Mouse (Mus musculus) megakaryocyte, embryonic 14.5 days (primary cell): Measurements from ENCODE around the gene Adam22. TPM values are rescaled to one million over a fixed set of nuclear protein-coding genes. Genes with fewer than 3 reads are reported as not detected.

Experiments
- H3K27me3 ChIP-seq: replicated peaks from 2 replicates; pipeline ENCODE3; 2012; ENCODE audit warnings: inconsistent platforms
- H3K36me3 ChIP-seq: replicated peaks from 2 replicates; pipeline ENCODE3; 2012; ENCODE audit warnings: low read length, inconsistent platforms, mixed read lengths
- H3K4me1 ChIP-seq: 2 replicates; pipeline ENCODE4 v1.6.1; 2012; ENCODE audit warnings: inconsistent platforms
- H3K4me3 ChIP-seq: replicated peaks from 2 replicates; pipeline ENCODE3; 2012; ENCODE audit warnings: moderate library complexity, mild to moderate bottlenecking, inconsistent platforms
- H3K9me3 ChIP-seq: 2 replicates; pipeline ENCODE4 v1.6.1; 2012; ENCODE audit warnings: inconsistent platforms
- FLI1 ChIP-seq: IDR thresholded peaks from 2 replicates; pipeline ENCODE4 v1.6.1; 2012; ENCODE audit warnings: low read length, inconsistent platforms, mixed read lengths
- GATA1 ChIP-seq: IDR thresholded peaks from 3 replicates; pipeline ENCODE4 v1.6.1; 2012; ENCODE audit warnings: mixed read lengths, low read length, inconsistent platforms, borderline replicate concordance
- polyA plus RNA-seq: library from polyadenylated mRNA; stranded (reverse); fragments of >175 nt; gene quantifications from 2 replicates; pipeline ENCODE4 v1.2.3, GENCODE M21; 2012; ENCODE audit warnings: low replicate concordance; ENCODE audit not compliant: insufficient read depth

The Adam22 gene
- polyA plus RNA-seq, 1 experiment: 0.03 TPM

GRCm38 (mm10) chr5:8327645-8328269 lies 40.2 kb downstream of the Adam22 start:
- H3K36me3 ChIP-seq: no peaks in the 10 kb centered on the region
- H3K4me3 ChIP-seq: no peak overlapping the region
- no peaks in the 10 kb centered on the region for H3K27me3 ChIP-seq
- TF ChIP-seq FLI1 (no peak), GATA1 (no peak)
- H3K4me1 ChIP-seq: no peaks in the 10 kb centered on the region
- no peaks in the 10 kb centered on the region for H3K9me3 ChIP-seq

GRCm38 (mm10) chr5:8326671-8327070 lies 41.3 kb downstream of the Adam22 start:
- TF ChIP-seq GATA1: no peak
- TF ChIP-seq FLI1: no peak
- H3K36me3 ChIP-seq: no peaks in the 10 kb centered on the region
- no peaks in the 10 kb centered on the region for H3K9me3 ChIP-seq
- H3K4me1 ChIP-seq: no peaks in the 10 kb centered on the region
- no peak overlapping the region for H3K4me3 ChIP-seq
- H3K27me3 ChIP-seq: no peaks in the 10 kb centered on the region

DNA sequence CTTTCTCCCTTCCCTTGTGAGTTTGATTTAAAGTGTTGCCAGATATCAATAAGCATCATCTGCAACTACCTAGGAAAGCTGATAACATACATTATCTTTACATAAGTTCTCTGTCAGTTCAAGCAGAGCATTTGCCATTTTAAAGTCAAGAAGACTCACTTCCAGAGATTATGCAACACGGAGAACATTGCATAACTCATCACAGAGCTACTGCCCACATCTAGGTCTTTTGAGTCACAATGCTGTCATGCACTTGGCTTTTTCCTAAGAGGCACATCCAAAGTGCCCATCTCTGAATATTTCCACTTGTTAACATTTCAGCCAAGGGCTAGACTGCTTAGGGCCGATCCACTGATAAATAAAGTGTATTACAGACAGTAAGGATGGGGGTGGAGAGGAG lies 55.6 kb downstream of the Adam22 start:
- no peak for TF ChIP-seq GATA1
- Histone ChIP-seq H3K36me3 (no peaks in the 10 kb centered on the region), H3K9me3 (no peaks in the 10 kb centered on the region), H3K4me3 (no peak overlapping the region), H3K4me1 (no peaks in the 10 kb centered on the region), H3K27me3 (no peaks in the 10 kb centered on the region)

DNA sequence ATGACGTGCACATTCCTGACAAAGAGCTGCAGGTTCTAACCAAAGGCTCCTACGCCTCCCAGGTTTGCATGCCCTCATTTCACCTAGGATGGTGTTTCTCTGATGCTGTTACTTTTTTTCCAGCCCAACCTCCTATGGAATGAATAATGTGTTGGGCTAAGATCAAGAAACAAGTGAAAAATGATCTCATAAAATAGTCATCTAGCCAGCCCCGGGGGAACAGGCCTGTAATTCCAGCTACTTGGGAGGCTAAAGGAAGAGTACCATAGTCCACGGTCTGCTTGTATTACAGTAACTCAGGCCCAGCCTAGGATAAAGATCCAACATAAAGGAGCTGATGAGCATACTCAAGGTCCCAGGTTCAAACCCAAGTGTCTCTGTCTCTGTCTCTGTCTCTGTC lies 57.1 kb downstream of the Adam22 start:
- no peaks in the 10 kb centered on the region for H3K36me3 ChIP-seq
- no peaks in the 10 kb centered on the region for H3K9me3 ChIP-seq
- no peak for TF ChIP-seq GATA1
- TF ChIP-seq FLI1: no peak

DNA sequence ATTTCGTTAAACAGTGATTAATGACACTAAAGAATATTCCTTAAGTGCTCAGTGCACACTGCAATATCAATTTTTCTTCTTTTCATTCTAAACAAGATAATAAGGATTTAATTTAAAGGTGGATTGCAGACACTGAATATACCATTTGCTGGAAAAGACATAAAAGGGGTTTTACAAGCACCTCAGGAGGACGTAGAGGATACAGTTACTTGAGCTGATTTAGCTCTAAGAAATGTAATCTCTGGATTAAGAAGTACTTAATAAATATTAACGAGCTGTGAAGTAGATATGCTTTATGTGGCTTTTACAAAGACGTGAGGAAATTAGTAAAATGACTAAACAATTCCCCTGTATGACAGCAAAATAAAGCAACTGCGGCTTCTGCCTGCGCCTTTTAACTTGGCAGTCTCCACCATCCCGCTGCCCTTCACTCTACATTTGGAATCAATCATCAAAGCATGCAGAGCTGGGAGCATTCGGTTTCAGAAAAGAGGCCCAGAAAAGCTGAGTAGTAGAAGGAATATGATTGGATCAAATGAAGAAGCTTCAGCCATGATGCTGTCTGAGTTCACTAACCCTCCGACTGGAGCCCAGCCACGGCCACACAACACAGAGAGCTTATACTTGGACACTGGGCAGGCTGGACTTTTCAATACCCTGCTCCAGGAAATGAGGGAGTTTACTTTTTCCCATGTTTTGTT lies 70.1 kb downstream of the Adam22 start:
- H3K9me3 ChIP-seq: peaks cover 4% of the 10 kb centered on the region; the same call in 1 of the 2 replicates
- no peaks in the 10 kb centered on the region for H3K4me1 ChIP-seq
- H3K27me3 ChIP-seq: no peaks in the 10 kb centered on the region
- TF ChIP-seq FLI1: no peak
- no peak for TF ChIP-seq GATA1
- no peak overlapping the region for H3K4me3 ChIP-seq
- no peaks in the 10 kb centered on the region for H3K36me3 ChIP-seq

More for the DNA sequence above, 57.1 kb downstream of the Adam22 start:
- Histone ChIP-seq H3K4me3 (no peak overlapping the region), H3K4me1 (no peaks in the 10 kb centered on the region), H3K27me3 (no peaks in the 10 kb centered on the region)

GRCm38 (mm10) chr5:8293287-8293686 lies 74.7 kb downstream of the Adam22 start:
- Histone ChIP-seq H3K4me3 (no peak overlapping the region), H3K4me1 (no peaks in the 10 kb centered on the region), H3K27me3 (no peaks in the 10 kb centered on the region), H3K36me3 (no peaks in the 10 kb centered on the region), H3K9me3 (0 out of 2 replicates have a peak, but pooled peaks cover 4% of the 10 kb centered on the region)
- TF ChIP-seq FLI1 (no peak), GATA1 (no peak)

DNA sequence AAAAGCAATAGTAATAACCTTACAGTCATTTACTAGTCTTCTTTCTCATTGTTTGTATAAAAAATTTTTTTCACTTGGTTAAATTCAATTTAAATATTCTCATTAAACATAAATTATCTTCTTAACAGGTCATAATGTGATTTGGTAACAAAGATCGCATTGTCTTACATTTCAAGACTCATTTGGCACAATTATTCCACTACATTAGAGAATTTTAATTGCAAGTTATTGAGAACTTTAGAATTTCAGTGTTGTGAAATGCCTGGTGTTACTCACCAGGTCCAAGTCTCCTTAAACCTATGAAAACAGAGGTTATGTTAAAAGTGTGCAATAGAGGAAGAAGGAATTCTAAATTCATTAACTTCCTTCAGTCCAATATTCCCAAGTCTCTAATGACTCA lies 76.5 kb downstream of the Adam22 start:
- Histone ChIP-seq H3K36me3 (no peaks in the 10 kb centered on the region), H3K27me3 (no peaks in the 10 kb centered on the region), H3K4me3 (no peak overlapping the region), H3K9me3 (no peaks in the 10 kb centered on the region), H3K4me1 (no peaks in the 10 kb centered on the region)
- TF ChIP-seq FLI1 (no peak), GATA1 (no peak)

DNA sequence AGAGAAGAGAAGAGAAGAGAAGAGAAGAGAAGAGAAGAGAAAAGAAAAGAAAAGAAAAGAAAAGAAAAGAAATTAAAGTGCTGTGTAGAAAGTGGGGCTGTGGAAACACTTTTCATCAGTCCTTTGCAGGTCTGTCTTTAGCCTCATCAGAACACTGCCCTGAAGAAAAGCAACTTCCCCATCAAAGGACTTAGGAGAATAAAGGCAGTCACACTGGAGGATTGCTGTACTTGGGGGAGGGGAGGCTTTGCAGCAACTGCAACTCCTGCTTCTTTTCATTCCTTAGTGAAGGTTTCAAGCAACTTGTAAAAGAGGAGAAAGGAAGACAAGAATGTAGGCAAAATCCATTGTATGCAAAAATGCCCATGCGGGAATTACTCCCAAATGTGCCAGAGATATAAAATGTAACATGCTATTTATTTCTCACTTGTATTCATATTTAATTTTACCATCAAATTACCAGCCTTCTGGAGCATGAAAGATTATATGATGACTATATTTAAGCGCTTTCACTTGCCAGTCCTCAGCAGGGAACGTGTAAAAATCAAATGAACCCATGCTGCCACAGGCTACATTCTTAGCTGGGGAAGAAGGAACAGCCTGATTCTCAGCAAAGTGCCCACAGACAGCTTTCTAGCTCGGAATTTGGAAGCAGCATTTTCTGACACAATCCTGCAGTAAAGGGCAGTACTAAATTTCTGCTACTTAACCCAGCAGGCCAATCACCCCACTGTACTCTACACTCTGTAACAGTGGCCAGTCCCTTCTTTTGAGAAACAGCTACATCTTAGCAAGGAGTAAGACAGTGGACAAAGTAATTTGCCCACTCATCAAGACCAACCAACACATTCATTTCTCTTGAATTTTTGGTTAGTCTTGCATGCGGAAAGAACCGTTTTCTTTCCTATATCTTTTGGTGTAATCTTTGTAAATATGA lies 78.0 kb downstream of the Adam22 start:
- Histone ChIP-seq H3K9me3 (no peaks in the 10 kb centered on the region), H3K27me3 (no peaks in the 10 kb centered on the region), H3K36me3 (no peaks in the 10 kb centered on the region), H3K4me1 (no peaks in the 10 kb centered on the region), H3K4me3 (no peak overlapping the region)
- TF ChIP-seq FLI1 (no peak), GATA1 (no peak)

DNA sequence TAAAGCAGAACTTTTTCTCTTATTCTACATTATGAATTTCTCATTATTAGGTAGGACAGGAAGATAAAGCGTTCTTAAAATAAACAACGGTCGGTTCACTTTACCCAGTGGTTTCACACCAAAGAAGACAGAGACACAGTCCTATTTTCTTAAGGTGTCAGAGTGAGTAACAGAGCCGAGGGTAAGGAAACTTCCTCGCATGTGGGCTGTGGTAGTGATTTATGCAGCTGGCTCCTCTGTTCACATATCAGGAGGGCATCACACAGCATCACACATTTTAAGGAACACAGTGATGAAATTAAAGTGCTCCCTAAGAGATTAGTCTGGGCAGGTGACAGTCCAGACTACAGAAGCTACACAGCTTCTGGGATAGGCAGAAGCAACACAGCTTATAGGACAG lies 83.8 kb downstream of the Adam22 start:
- Histone ChIP-seq H3K27me3 (no peaks in the 10 kb centered on the region), H3K36me3 (no peaks in the 10 kb centered on the region), H3K4me1 (no peaks in the 10 kb centered on the region), H3K9me3 (no peaks in the 10 kb centered on the region), H3K4me3 (no peak overlapping the region)
- TF ChIP-seq GATA1 (no peak), FLI1 (no peak)

GRCm38 (mm10) chr5:8276141-8276540 lies 91.8 kb downstream of the Adam22 start:
- Histone ChIP-seq H3K36me3 (no peaks in the 10 kb centered on the region), H3K4me1 (no peaks in the 10 kb centered on the region), H3K4me3 (no peak overlapping the region), H3K27me3 (no peaks in the 10 kb centered on the region), H3K9me3 (peaks cover 10% of the 10 kb centered on the region; the same call in 1 of the 2 replicates)
- TF ChIP-seq GATA1 (no peak), FLI1 (no peak)
